Mouse (Mus musculus) right cerebral cortex, postnatal 4 days (tissue): ENCODE data around the gene Spic.
"Not testable (repeated sequence)": the region's sequence is repeated elsewhere in the genome, so short reads cannot be mapped to it uniquely, and the experiment has no call there.

Experiments
- DNase-seq: peaks from one replicate; pipeline ENCODE4 v3.0.0-alpha.2; 2022

Spic gene

DNA sequence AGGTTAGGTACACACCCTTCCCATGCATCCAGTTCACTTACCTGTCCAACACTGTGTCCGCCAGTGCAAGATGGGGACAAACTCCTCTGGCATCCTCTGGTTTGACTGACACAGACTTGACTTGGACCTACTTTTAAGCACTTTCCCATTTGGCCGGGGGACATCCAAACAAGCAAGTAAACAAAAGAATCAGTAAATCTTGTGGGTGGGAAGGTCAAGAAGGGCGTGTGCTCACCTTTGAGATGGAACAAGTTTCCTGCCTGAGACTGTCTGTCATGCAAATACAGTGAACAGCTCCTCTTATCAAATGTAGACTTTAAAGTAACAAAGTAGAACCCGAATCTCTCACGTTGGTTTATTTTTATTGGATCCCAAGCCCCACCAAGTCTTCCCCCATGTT is at the start of gene Spic:
Spic (minus strand) TSS at position 91 of the 400 bp plus-strand sequence.
- no peak for DNase-seq

DNA sequence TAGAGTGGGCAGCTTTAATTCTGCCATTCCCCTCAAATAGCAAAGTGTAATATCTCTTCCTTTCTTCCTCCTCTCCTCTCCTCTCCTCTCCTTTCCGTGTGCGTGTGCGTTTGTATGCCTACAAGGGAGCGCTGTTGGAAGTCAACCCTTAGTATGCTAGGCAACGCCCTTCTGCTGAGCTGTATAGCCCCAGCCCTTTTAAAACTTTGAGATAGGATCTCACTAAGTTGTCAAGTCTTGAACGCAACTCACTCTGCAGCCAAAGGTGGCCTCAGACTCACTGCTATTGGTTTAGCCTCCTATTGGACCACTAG is 47.5 kb upstream of the Spic start:
- no peak for DNase-seq

DNA sequence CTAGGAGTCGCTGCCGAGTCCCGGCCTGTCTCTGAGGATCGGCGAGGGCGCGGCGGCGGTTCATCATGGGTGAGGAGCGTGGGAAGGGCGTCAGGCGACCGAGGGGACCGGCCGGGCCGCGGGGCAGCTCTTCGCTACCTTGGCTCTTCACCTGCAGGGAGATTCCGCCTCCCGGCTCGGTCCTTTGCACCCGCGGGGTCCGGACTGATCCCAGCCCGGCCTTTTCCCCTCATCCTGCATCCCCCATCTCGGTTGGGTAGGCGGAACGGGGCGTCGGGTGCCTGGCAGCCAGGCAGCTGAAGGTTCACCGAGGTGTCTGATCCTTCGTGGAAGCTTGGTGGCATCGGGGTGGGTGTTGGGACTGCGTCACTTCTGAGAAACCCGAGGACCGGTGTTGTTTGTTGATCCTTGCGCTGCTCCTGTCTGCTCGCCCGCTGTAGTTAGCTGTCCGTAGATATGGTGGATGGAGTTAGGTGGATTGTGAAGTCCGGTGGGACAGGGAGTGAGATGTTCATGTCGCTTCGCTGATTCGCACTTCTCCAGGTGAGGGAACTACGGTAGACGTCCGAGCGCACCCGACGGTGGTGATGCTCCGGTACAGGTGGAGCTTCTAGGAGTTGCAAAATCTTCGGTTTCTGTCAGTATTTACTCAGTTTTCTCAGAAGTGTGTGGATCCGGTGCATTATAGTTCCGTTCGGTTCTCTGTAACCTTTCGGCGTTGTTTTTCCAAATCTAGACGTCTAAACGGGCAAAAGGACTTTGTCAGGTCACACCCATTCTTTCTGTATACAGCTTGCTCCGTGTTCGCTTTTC is 46.9 kb upstream of the Spic start:
- no peak for DNase-seq

DNA sequence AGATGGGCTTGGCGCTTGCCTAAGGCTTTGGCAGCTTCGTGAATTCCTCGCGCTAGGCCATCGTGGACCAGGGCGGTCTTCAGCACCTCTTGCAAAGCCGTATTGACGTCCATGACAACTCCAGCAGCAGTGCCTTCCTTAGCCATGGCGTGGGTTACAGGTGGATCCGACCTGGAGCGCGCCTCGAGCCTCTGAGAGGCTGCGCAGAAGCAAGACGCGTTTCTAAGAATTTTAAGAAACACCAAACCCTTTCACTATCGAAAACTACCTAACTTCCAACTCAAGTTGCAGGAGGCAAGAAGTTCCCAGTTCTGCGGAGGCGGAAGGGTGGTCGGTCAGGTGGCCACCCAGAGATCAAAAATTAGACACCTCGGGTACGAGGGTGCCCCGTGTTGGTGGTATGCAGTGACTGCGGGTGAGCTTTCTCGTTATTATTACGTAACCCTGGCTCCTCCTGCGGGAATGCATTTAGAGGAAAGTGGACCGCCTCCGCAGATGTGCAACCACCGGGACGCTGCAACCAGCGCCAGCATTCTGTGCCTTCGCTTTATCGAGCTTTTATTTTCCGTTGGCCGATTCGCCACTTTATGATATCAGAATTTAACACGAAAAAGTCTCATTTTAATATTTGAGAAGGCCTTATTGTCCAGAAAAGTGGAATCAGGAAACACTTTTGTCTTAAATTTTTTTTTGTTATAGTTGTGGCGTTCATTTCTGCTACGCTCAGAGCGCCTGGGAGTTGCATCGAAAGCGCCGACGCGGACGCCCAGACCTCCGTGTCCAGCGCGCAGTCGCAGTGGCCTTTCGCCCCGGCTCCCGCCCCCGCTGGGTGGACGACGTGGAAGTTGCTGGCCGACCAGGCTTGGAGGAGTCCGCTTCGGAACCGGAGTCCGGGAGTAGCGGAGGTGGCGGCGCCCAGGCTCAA is 46.0 kb upstream of the Spic start, which contains the start of gene Arl1:
Arl1 (plus strand) TSS at position 288 of the 925 bp plus-strand sequence.
- DNase-seq: peak; percentile 89

DNA sequence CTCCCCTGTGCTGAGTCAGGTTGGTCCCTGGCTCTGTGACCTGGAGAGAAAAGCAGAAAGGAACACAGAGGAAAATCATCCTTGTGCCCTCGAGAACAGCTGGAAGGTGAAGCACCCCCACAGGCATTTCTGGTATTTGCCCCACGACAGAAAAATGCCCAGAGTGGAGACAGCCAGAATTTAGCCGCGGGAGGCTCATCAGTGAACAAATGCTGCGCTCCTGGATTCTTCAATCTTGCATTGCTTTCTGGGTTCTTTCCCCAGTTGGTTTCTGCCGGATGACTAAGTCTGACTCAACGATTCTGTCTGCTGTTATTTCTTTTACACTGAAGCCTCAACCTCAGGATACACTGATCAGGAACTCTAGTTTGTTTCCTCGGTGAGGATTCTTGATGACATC is 43.4 kb upstream of the Spic start:
- DNase-seq: no peak

DNA sequence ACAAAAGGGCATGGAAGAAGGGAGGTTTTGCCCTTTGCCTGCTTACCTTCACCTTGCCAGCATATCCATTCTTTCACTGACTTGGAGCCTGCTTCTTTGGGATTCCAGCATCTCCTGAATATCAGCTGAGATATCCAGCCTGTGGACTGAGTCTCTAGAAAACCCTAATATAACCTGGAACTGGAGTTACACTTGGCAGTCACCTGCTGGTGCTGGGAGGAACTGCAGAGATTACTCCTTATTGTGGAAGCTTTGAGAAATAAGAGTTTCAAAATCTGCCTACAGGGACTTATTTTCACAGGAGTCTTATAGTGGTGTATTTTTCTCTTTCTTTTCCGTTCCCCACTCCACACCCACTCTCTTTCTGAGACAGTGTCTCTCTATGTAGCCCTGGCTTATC is 42.3 kb upstream of the Spic start:
- peak; percentile 60 for DNase-seq

DNA sequence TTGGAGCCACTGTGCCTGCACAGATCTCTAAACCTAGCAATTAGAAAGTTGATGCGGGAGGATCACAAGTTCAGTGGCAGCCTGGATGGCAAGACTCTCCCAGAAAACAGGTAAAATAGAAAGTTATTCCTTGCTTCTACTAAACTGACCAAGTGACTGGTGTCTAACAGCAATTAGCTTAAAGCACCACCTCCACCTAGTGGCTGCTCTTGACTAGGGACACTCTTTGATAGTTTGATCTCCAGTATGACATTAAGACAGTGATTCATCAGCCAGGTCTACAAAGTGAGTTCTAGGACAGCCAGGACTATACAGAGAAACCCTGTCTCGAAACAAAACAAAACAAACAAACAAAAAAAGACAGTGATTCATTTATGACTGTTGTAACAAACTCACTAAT is 40.5 kb upstream of the Spic start:
- DNase-seq: no peak

DNA sequence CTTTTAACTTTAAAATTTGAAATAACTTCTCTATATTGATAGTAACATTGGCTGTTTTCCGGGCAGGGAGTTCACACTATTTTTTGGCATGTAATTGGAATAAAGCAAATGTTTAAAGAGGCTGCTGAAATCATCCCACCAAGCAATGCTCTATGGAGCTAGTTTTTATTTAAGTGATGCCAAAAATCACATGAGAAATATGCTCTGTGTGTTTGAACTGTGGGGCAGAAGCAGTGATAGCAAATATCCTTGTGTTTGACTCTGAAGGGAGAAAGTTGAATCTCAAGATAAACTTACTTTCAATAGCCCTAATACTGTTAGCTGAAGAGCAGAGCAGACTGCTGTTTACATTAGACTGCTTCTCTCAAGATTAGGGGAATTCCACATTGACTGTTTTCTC is 34.8 kb upstream of the Spic start:
- no peak for DNase-seq

DNA sequence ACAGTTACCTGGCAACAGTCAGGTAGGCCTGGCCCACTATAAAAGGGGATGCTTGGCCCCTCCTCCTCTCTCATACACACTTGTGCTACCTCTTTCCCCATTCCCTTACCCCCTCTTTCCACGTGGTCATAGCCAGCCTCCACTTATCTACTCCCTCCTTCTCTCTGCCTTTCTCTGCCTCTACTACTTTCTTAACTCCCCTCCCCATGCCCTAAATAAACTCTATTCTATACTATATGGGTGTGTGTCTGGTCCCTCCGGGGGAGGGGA is 32.9 kb upstream of the Spic start:
- DNase-seq: no peak

DNA sequence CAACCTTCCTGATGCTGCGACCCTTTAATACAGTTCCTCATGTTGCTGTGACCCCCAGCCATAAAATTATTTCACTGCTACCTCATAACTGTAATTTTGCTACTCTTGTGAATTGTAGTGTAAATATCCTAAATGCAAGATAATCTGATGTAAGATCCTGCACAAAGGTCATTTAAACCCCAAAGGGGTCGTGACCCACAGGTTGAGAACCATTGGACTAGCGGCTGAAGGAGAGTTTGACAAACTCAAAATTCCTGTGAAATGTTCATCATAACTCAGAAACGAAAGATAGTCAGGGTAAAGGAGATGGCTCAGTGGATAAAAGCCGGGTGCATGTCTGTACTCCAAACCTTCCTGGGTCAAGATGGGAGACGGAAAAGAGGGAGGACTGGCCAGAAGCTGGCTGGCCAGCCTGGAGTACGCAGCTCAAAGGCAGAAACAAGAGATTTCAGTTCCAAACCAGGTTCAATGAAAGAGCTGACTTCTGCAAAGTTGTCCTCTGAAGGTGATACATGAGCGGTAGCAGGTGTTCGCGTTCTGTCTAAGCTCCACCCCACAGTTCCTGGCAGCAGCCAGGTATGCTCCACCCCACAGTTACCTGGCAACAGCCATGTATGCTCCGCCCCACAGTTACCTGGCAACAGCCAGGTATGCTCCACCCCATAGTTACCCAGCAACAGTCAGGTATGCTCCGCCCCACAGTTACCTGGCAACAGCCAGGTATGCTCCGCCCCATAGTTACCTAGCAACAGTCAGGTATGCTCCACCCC is 32.4 kb upstream of the Spic start:
- DNase-seq: no peak

DNA sequence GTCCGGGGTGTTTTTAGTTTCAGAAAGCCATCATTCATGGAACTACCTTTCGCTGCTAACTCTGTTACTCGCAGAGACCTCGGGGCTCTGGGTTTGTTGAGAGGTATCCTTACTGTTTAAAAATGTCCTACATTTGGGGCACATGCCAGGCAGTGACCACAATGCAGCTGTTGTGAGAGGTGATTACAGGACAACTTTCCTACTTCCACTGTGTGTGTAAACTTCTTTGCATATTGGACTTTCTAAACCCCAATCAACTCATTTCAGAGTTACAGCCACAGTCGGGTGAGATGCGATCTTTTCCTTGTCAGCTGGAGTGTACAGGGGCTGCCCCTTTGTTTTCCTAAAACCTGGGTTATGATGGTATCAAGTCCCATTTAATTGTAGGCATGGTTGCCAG is 30.8 kb upstream of the Spic start:
- no peak for DNase-seq

DNA sequence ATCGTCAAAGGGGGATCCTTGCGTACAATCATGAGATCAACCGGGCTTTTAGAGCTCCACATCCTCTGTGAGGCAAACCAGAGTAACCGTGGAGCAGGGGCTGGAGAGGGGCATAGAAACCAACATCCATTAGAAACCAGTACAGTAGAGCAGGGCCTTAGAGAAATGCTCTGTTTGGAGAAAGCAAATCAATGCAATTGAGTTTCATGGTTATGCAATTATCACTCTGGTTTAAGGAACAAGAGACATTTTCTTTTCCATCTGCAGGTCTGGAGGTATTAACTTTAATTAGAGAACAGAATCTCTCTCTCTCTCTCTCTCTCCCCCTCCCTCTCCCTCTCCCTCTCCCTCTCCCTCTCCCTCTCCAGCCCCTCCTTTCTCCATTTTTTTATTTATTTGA is 29.9 kb upstream of the Spic start:
- no peak for DNase-seq

DNA sequence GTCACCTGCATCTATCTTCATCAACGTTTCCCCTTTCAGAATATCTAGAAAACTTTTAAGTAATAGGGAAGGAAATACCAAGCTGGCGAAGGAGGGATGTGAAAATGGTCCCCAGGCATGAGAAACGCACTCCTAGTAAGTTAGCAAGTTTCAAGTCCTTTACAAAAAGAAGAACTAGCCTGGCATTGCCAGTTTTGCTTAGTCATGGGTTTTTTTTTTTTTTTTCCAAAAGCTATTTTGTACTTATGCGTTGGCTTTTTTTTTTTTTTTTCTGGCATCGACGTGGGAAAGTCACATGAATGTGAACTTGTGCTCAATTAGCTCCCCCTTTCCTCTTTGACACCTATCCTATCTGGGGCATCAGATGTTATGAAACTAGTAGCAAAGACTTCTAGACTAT is 27.5 kb upstream of the Spic start:
- no peak for DNase-seq

DNA sequence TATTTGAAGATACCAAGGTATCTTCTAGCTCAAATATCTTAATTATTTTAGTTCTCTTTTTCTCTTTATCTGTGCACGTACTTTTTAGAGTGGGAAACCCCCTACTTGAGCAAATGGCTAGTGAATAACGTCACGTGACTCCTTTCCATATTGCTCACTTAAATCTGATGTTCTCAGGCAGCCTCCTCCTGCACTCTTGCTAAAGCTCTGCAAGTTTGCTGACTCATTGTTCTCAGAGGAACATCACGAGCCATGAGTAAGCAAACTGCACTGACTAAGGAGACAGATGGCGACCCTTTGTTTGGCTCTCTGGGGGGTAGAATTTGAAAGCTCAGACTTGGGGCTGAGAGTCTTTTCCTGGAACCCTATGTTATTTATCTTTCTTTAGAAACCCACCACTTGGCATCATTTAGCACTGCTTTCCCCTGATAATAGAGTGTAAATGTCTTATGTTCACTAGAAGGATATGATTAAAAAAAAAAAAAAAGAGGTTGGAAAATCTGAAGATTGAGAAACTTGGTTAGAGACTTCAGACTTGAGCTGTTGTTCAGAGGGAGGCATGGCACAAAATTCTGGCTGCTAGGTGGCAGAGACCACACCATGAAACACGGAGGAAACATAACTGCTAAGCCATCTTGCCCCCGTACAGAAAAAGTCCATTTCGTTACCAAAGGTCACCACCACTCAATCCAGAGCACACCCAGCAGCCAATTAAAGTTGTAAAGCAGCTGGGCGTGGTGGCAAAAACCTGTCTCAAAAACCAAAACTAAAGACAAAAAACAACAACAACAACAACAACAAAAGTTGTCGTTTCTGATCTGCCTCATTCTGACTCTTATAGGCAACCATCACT is 24.1 kb upstream of the Spic start:
- DNase-seq: no peak

DNA sequence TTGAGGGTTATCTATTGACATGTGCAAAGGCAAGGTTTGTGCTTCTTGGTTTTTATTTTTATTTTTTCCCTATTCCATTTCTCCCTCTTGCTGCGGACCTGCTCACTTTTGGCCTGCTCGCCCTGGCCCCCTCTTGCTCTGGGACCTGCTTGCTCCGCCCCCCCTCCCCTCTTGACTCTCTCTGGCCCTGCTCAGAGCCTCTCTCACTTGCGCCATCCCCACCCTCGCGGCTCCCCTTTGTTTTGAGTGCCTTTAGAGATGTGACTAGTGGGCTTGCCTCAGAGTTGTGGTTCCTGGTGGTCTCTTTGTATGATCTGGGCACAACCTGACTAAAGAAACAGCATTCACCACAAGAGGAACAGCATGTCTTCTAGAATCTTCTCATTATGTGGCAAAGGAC is 16.1 kb upstream of the Spic start:
- no peak for DNase-seq

DNA sequence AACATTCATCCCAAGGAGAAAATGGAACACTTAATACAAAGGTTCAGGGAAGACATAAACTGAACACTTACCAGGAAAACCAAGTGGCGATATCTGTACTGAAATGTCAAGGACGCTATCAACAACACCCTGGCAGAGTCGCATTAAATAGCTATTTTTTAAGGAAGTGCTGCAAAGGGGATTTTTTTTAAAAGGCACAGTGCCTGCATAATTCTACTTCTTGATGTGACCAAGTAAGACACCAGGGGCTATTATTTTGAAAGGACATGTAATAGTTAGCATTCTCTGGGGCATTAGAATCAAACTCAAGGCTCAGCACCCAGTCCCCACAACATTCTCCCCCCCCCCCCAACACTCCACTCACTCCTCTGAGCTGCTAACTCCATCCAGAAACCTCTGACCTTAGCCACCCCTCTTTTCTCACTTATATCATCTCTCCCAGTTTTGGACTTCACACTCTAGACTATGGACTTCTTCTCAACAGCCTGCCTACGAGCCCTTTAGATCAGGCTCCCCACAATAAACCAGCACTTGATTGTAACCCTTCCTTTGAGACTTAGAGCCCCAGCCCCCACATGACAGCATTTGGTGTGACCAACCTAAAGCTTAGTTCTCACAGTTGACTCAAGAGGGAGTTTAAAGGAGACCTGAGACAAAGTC is 1.8 kb downstream of the Spic start:
- DNase-seq: no peak

DNA sequence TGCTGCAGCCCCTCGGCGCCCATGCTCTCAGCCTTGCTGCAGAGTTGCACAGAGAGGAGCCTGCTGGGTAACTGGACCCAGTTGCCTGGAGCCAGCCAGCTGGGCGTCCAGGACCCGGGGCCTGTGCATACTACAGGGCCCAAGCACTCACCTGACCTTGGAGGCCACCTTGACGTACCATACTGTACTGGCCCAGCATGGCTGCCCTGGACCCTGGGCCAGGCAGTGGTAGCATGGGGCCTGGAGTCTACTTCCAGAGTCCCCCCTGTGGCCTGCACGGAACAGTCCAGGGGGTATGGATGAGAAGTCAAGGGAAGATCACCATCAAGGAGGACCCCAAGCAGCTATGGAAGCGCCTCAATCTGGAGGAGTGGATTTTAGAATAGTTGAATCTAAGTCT is 12.0 kb downstream of the Spic start:
- no peak for DNase-seq

DNA sequence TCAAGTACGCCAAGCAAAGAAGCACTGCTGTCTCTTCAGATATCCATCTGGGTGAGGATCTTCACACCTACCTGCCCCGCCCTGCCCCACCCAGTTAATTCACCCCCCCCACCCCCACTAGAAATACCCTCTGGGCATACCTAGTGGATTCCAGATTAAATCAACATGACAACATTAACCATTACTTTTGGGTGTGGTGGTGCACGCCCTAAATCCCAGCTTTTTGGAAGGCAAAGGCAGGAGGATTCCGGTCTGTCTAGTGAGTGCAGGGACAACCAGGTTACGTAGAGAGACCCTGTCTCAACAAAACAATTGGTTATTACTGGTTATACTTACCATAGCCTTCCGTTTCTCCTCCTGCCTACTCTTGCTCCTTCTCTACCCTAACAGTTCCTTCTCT is 12.7 kb downstream of the Spic start:
- no peak for DNase-seq

DNA sequence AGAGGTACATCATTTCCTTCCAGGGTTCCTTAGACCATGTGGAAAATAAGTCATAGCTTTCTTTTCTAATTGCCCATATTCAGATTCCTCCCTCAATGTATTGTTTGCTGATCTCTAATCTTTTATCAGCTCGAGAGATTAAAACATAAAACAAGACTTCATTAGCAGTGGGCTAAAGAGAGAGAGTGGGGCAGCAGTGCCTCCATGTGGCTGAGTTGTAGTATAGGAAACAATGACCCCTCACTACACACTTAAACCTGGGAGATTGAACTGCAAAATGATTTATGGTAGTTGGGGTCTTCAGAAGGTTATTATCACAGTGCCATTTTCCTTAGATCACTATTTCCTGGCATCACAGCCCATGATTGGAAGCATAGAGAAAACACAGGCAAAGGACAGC is 15.1 kb downstream of the Spic start:
- DNase-seq: peak; percentile 40

DNA sequence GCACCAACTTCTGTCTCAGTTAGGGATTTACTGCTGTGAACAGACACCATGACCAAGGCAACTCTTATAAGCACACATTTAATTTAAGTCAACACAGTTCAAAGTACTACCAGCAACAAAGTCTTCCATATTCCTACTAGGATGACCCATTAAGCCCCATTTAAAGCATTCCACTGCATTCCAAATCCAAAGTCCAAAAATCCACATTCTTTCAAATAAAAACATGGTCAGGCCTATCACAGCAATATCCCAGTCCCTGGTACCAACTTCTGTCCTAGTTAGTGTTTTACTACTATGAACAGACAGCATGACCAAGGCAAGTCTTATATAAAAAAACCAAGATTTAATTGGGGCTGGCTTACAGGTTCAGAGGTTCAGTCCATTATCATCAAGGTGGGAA is 21.0 kb downstream of the Spic start:
- DNase-seq: not testable (repeated sequence)

DNA sequence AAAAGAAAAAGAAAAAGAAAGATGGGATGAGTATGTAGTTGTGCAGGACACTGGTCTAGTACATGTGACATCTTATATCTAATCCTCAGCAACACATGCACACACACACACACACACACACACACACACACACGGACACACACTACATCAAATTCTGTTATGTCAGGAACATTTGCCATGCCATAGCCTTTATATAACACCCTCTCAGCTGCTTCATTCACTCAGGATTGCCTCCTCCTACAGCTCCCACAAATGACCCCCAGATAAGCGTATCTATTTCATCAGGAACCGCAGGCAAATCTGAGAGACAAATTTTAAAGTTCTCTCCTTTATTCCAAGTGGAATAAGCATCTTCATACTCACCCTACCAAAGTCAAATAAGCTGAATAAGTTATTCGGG is 25.9 kb downstream of the Spic start:
- no peak for DNase-seq

DNA sequence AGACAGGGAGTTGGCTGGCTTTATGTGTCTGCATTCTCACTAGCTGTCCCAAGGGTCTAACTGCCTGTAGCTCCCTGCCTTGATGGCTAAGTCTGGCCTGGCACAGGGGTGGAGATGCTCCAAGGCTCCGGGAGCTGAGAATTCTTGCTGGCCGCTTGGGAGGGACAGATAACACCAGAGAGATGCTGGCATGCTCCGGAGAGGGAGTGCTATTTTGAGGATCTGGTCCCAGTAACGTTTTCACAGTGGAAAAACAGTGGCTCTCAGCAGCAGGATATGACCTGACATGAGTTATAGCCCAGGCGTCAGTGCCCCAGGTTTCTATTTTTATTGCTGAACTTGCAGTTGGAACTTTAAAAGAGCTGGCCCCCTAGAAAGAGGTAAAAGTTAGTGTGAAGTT is 39.4 kb downstream of the Spic start:
- no peak for DNase-seq
